In the genomic region with DNA sequence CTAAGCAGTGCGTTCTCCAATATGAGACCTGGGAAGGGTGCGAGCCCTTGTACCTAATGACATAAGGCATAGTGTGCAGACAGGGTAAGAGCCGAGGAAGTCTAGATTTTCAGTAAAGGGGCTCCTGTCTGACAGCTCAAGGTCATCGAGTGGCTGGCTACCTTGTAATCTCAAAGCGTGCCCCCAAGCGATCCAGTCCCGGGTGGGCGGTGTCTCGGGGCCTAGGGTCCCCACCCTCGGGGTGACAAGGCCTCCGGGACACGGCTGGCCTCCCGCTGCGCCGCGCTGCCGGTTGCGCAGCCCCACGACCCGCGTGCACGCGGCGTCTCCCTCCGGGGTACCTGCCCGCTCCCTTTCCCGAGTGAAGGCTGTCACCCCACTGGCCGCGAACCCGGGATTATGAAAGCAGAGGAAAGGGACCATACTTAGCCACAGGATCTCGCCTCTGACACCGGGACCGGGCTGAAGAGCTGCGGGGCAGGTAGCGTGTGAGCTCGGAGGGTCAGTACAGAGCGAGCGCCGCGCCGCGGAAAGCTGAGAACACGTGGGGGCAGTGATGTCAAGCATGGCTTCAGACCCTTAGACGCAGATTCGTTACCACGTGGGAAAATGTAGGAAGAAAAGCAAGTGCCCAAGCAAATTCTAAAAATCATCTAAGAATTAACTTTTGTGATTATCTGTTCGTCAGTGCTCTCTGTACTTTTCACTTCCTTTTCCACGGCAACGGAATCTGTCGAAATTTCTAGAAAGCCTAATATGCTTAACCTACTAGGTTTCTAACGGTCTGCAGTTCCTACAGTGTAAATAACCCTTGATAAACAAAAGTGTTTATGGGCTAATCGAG, we compare ENCODE assay signal across 8 mouse cellular contexts. TPM values are rescaled to one million over a fixed set of nuclear protein-coding genes. Genes with fewer than 3 reads are reported as not detected.
DNase-seq lines count a peak whose midpoint lies in the region; ATAC-seq lines count a peak whose summit lies in the region.

Timm9 (minus strand) TSS at position 555 of the 844 bp plus-strand sequence.
2700049A03Rik (plus strand) TSS at position 719 of the 844 bp plus-strand sequence.

- ATAC-seq in inflammation-experienced regulatory T-cells, adult 6 months, result peak; percentile 76

- no peaks in the 10 kb centered on the region for H3K27me3 ChIP-seq in megakaryocyte, embryonic 14.5 days (replicated peaks)

- no peaks in the 10 kb centered on the region for H3K9me3 ChIP-seq in megakaryocyte, embryonic 14.5 days

- peaks cover 23% of the 10 kb centered on the region for H3K4me1 ChIP-seq in megakaryocyte, embryonic 14.5 days

- peak; percentile 85 to 97 for DNase-seq in adrenal gland, adult (ENCODE audit: inconsistent age in 2 of 2, low spot score in 1 of 2)
- DNase-seq in embryo, embryonic 10.5 days (ENCODE audit: low spot score), result peak; percentile 91
- DNase-seq in gastrocnemius, postnatal 10 days, result peak; percentile 69
- DNase-seq in left cerebral cortex, adult 9 months (ENCODE audit: low spot score in 2 of 2), result peak; percentile 58 to 83
- peak; percentile 82 to 84 for DNase-seq in right cerebral cortex, postnatal 10 days (ENCODE audit: low spot score in 2 of 2)
- peak; percentile 67 to 69 for DNase-seq in urinary bladder, postnatal 4 days (ENCODE audit: low spot score in 2 of 2)

- H3K36me3 ChIP-seq in megakaryocyte, embryonic 14.5 days (replicated peaks; ENCODE audit: low read length), result peaks cover 42% of the 10 kb centered on the region

- peak within 1 kb of the TSS; percentile 98 for H3K4me3 ChIP-seq in megakaryocyte, embryonic 14.5 days (replicated peaks)

RNA-seq across cellular contexts. Expression of gene Timm9, which starts in this region (rescaled TPM):
- total RNA-seq in gastrocnemius, postnatal 10 days (2021), result 10 to 100 TPM; 26.7 to 32.8 TPM
- 10 to 100 TPM; 30.4 to 48.3 (median 38.9) TPM for polyA plus RNA-seq in inflammation-experienced regulatory T-cells, adult 6 months (2017; shearing (Covaris generic))
- 2.8 and 7.9 TPM in 2 replicates for polyA plus RNA-seq in megakaryocyte, embryonic 14.5 days (2012; ENCODE audit: insufficient read depth, low replicate concordance)

RNA-seq across cellular contexts. Expression of gene 2700049A03Rik, which starts in this region (rescaled TPM):
- total RNA-seq in gastrocnemius, postnatal 10 days (2021), result 1 to 10 TPM; 3.0 to 4.9 TPM
- 10 to 100 TPM in 2 of 3 experiments, 1 to 10 TPM in 1; 8.3 to 13.9 (median 11.3) TPM for polyA plus RNA-seq in inflammation-experienced regulatory T-cells, adult 6 months (2017; shearing (Covaris generic))
- polyA plus RNA-seq in megakaryocyte, embryonic 14.5 days (2012; ENCODE audit: insufficient read depth, low replicate concordance), result 0.03 TPM in 1 of 2 replicates, not detected in the other

Comparison
In these comparisons a context has a peak if more than half of its experiments do, and no peak if none do; other contexts are left out.
1. Peak in every context shown above with its lines: DNase-seq, ATAC-seq and H3K4me3 ChIP-seq.